Comparison of ENCODE assay signal across 8 mouse cellular contexts in the genomic region with DNA sequence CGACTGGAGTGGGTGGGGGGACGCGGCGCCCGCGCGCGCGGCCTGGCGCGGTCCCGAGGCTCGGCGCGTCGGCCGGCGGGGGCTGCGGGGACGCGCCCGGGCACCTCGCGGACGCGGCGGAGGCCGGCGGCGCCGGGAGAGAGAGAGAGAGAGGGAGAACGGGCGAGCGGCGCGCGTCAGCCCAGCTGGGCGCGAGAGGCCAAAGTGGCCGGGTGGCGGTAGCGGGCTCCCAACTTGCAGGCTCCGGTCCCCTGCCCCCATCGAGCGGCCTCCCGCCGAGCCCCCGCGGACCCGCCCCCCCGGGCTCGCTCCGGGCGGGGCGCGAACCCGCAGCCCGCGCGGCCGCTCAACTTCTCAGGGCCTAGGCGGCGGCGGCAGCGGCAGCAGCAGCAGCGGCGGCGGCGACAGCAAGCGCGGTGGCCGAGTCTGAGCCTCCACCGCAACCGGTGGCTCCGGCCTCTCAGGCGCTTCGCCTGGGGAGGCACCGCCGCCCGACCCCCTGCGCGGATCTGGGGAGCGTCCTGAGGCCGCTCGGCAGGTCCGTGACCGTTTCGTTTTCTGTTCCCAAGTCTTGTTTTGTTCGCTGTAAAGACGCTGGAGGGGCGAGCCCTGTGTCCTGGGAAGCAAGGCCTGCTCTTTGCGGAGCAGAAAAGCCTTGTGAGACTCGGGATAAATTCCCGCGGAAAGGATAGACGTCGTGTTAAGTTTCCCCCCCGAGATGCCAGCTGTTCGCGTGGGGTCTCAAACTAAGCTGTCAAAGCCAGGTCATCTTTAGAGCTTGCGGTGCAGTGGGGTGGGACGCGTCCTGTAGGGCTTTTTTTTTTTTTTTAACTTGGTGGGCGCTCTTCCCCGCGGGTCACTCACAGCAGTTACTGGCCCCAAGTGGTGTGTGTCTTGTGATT. TPM values are rescaled to one million over a fixed set of nuclear protein-coding genes. Genes with fewer than 3 reads are reported as not detected.
DNase-seq lines count a peak whose midpoint lies in the region; ATAC-seq lines count a peak whose summit lies in the region.

No protein-coding gene starts in this region.

- peak overlapping the region; percentile 80 for H3K4me2 ChIP-seq in hindbrain, embryonic 16.5 days (ENCODE audit: low read length)

- no peaks in the 10 kb centered on the region for H3K27me3 ChIP-seq in hindbrain, embryonic 16.5 days (replicated peaks; ENCODE audit: control insufficient read depth, insufficient read depth, low read length)
- peaks cover 17% of the 10 kb centered on the region for H3K27me3 ChIP-seq in limb, embryonic 10.5 days (ENCODE audit: low read depth, poor library complexity, severe bottlenecking)

- ATAC-seq in common myeloid progenitor, adult 5-6 weeks (replicated peaks; ENCODE audit: low read depth, poor library complexity, severe bottlenecking) = peak; percentile 30; the same call in 1 of the 2 replicates
- peak; percentile 66 for ATAC-seq in hindbrain, embryonic 16.5 days

- peak overlapping the region; percentile 94 for H3K27ac ChIP-seq in hindbrain, embryonic 16.5 days (ENCODE audit: low read depth, low read length)
- peak overlapping the region; percentile 96 for H3K27ac ChIP-seq in limb, embryonic 10.5 days

- H3K9ac ChIP-seq in hindbrain, embryonic 16.5 days (ENCODE audit: low read depth, low read length) = peak overlapping the region; percentile 89

- DNase-seq in left cerebral cortex, adult 18-20 months (ENCODE audit: low spot score in 2 of 2) = peak; percentile 38 to 63
- DNase-seq in left cerebral cortex, adult 11 months (ENCODE audit: low spot score) = no peak
- peak; percentile 13 to 51 for DNase-seq in gastrocnemius, adult 8-10 months (ENCODE audit: low spot score in 2 of 2)
- DNase-seq in limb, embryonic 10.5 days (ENCODE audit: low spot score) = peak; percentile 85
- peak; percentile 60 for DNase-seq in mesoderm, embryonic 11.5 days (ENCODE audit: low read depth, low spot score)
- DNase-seq in spleen, adult 12 weeks (ENCODE audit: low spot score) = peak; percentile 59

- no peaks in the 10 kb centered on the region for H3K9me3 ChIP-seq in hindbrain, embryonic 16.5 days (ENCODE audit: control insufficient read depth, low read length)
- H3K9me3 ChIP-seq in limb, embryonic 10.5 days (replicated peaks) = no peaks in the 10 kb centered on the region

- H3K36me3 ChIP-seq in hindbrain, embryonic 16.5 days (ENCODE audit: control insufficient read depth, insufficient read depth, low read length) = no peaks in the 10 kb centered on the region
- no peaks in the 10 kb centered on the region for H3K36me3 ChIP-seq in limb, embryonic 10.5 days

- H3K4me3 ChIP-seq in hindbrain, embryonic 16.5 days (ENCODE audit: low read length) = peak overlapping the region; percentile 93
- H3K4me3 ChIP-seq in limb, embryonic 10.5 days = peak overlapping the region; percentile 90

- under 1% methylated on average over 67 of the region's 106 CpGs for WGBS in hindbrain, embryonic 16.5 days
- WGBS in limb, embryonic 10.5 days = under 1% methylated on average over 86 of the region's 106 CpGs

- H3K4me1 ChIP-seq in hindbrain, embryonic 16.5 days (ENCODE audit: control insufficient read depth, insufficient read depth, low read depth, low read length) = peaks cover 8% of the 10 kb centered on the region
- H3K4me1 ChIP-seq in limb, embryonic 10.5 days = peaks cover 13% of the 10 kb centered on the region

RNA-seq across cellular contexts. Expression of a gene that starts 1.7 kb away (rescaled TPM):
- 10 to 100 TPM; 39.3 to 41.0 TPM for total RNA-seq in left cerebral cortex, adult 18-20 months (2021)
- 16.0 and 18.9 TPM in 2 replicates for total RNA-seq in common myeloid progenitor, adult 5-6 weeks (2017)
- total RNA-seq in gastrocnemius, adult 8-10 months (2022) = 10 to 100 TPM; 10.7 to 13.0 (median 12.2) TPM
- polyA plus RNA-seq in hindbrain, embryonic 16.5 days (2015; fragmentation: Nextera tagmentation; extraction: Ambion mirVana) = 15.1 and 15.9 TPM in 2 replicates
- 16.5 and 17.5 TPM in 2 replicates for polyA plus RNA-seq in limb, embryonic 10.5 days (2016; fragmentation: Nextera tagmentation; extraction: Ambion mirVana)
